Comparison of ENCODE assay signal across 21 mouse cellular contexts in genomic region chr9:43783959-43784358, GRCm38 (mm10). TPM values are rescaled to one million over a fixed set of nuclear protein-coding genes. Genes with fewer than 3 reads are reported as not detected.
DNase-seq lines count a peak whose midpoint lies in the region; ATAC-seq and TF ChIP-seq lines count a peak whose summit lies in the region.
"Had no signal": no experiment of that assay in that cellular context is flagged by ENCODE, and none has a peak within 500 bp of the region (broad histone marks: within the 10 kb centered on the region; RNA-seq: fewer than 3 reads in every experiment).

No protein-coding gene starts in this region.

- no peak for ATAC-seq in hindbrain, postnatal 0 days
- ATAC-seq in embryonic facial prominence, embryonic 13.5 days (ENCODE audit: insufficient number of reproducible peaks, insufficient read depth, low FRiP score, low TSS enrichment, low read depth): no peak
- no peak for ATAC-seq in stomach, embryonic 16.5 days (ENCODE audit: insufficient read depth, low FRiP score)
- ATAC-seq: liver, postnatal 0 days had no signal

- H3K36me3 ChIP-seq in hindbrain, embryonic 10.5 days: no peaks in the 10 kb centered on the region
- H3K36me3 ChIP-seq in hindbrain, postnatal 0 days (ENCODE audit: insufficient read depth, low read length): no peaks in the 10 kb centered on the region
- no peaks in the 10 kb centered on the region for H3K36me3 ChIP-seq in embryonic facial prominence, embryonic 13.5 days
- H3K36me3 ChIP-seq in stomach, embryonic 16.5 days (ENCODE audit: control insufficient read depth, insufficient read depth, low read length): no peaks in the 10 kb centered on the region
- H3K36me3 ChIP-seq: embryonic facial prominence, embryonic 12.5 days; G1E; hindbrain, embryonic 13.5 days had no signal

- H3K4me3 ChIP-seq in hindbrain, embryonic 10.5 days: no peak overlapping the region
- H3K4me3 ChIP-seq in hindbrain, postnatal 0 days (ENCODE audit: low read length): no peak overlapping the region
- H3K4me3 ChIP-seq in embryonic facial prominence, embryonic 13.5 days: no peak overlapping the region
- H3K4me3 ChIP-seq in stomach, embryonic 16.5 days (replicated peaks; ENCODE audit: low read length): no peak overlapping the region
- H3K4me3 ChIP-seq: embryonic facial prominence, embryonic 12.5 days; hindbrain, embryonic 13.5 days; left cerebral cortex, adult 2 months had no signal

- H3K4me2 ChIP-seq in hindbrain, postnatal 0 days (ENCODE audit: low read depth, low read length): no peak overlapping the region
- no peak overlapping the region for H3K4me2 ChIP-seq in embryonic facial prominence, embryonic 13.5 days
- H3K4me2 ChIP-seq in stomach, embryonic 16.5 days (ENCODE audit: low read depth, low read length): no peak overlapping the region
- H3K4me2 ChIP-seq: embryonic facial prominence, embryonic 12.5 days; hindbrain, embryonic 13.5 days had no signal

- H3K4me1 ChIP-seq in hindbrain, embryonic 10.5 days (replicated peaks): peaks cover 85% of the 10 kb centered on the region
- peaks cover 6% of the 10 kb centered on the region; the same call in 1 of the 2 replicates for H3K4me1 ChIP-seq in hindbrain, postnatal 0 days (ENCODE audit: insufficient read depth, low read length)
- H3K4me1 ChIP-seq in embryonic facial prominence, embryonic 13.5 days: peaks cover 71% of the 10 kb centered on the region
- H3K4me1 ChIP-seq in stomach, embryonic 16.5 days (ENCODE audit: control insufficient read depth, insufficient read depth, low read length): peaks cover 40% of the 10 kb centered on the region

- peak overlapping the region; percentile 57; the same call in 1 of the 2 replicates for H3K27ac ChIP-seq in hindbrain, embryonic 10.5 days
- no peak overlapping the region for H3K27ac ChIP-seq in hindbrain, postnatal 0 days
- H3K27ac ChIP-seq in embryonic facial prominence, embryonic 13.5 days: peak overlapping the region; percentile 60; the same call in 1 of the 2 replicates
- H3K27ac ChIP-seq in stomach, embryonic 16.5 days (ENCODE audit: low read length): peak overlapping the region; percentile 88
- H3K27ac ChIP-seq: left cerebral cortex, adult 2 months had no signal

- no peak for TF ChIP-seq CTCF in hindbrain, postnatal 0 days (IDR thresholded peaks at IDR 0.05; ENCODE audit: low read depth)

- no peak for DNase-seq in hindbrain, embryonic 10.5 days (ENCODE audit: low spot score)
- DNase-seq in hindbrain, postnatal 0 days (ENCODE audit: low spot score): no peak
- DNase-seq in ES-CJ7 (ENCODE audit: low read depth, low spot score): peak; percentile 46
- DNase-seq in cerebellum, postnatal 25 days: no peak
- DNase-seq in right cerebral cortex, postnatal 10 days (ENCODE audit: low spot score in 2 of 2): no peak
- DNase-seq: adrenal gland, adult 8-10 months; cerebellum, adult 11-12 months; cerebellum, postnatal 36 days; gastrocnemius, postnatal 25 days; heart, postnatal 10 days; kidney, adult 11 months; kidney, postnatal 14 days; liver, postnatal 0 days; right cerebral cortex, postnatal 4 days; thymus, postnatal 25 days had no signal

- no peaks in the 10 kb centered on the region for H3K27me3 ChIP-seq in hindbrain, embryonic 10.5 days (ENCODE audit: insufficient read depth, poor library complexity, severe bottlenecking)
- no peaks in the 10 kb centered on the region for H3K27me3 ChIP-seq in hindbrain, postnatal 0 days (ENCODE audit: insufficient read depth, low read length)
- no peaks in the 10 kb centered on the region for H3K27me3 ChIP-seq in embryonic facial prominence, embryonic 13.5 days
- no peaks in the 10 kb centered on the region for H3K27me3 ChIP-seq in stomach, embryonic 16.5 days (ENCODE audit: control insufficient read depth, insufficient read depth, low read length)
- H3K27me3 ChIP-seq: embryonic facial prominence, embryonic 12.5 days; hindbrain, embryonic 13.5 days had no signal

- 57% methylated on average over 3 of the region's 3 CpGs for WGBS in hindbrain, embryonic 10.5 days
- WGBS in hindbrain, postnatal 0 days: 54% methylated on average over 3 of the region's 3 CpGs
- 29% methylated on average over 3 of the region's 3 CpGs for WGBS in embryonic facial prominence, embryonic 13.5 days
- WGBS in stomach, embryonic 16.5 days: 35% methylated on average over 3 of the region's 3 CpGs

- H3K9ac ChIP-seq in hindbrain, postnatal 0 days (replicated peaks; ENCODE audit: low read length): no peak overlapping the region
- H3K9ac ChIP-seq in embryonic facial prominence, embryonic 13.5 days: no peak overlapping the region
- H3K9ac ChIP-seq in stomach, embryonic 16.5 days (ENCODE audit: low read length): no peak overlapping the region
- H3K9ac ChIP-seq: embryonic facial prominence, embryonic 12.5 days; hindbrain, embryonic 13.5 days; liver, postnatal 0 days had no signal

- H3K9me3 ChIP-seq in hindbrain, embryonic 10.5 days: no peaks in the 10 kb centered on the region
- no peaks in the 10 kb centered on the region for H3K9me3 ChIP-seq in hindbrain, postnatal 0 days (ENCODE audit: low read length)
- H3K9me3 ChIP-seq in embryonic facial prominence, embryonic 13.5 days: no peaks in the 10 kb centered on the region
- H3K9me3 ChIP-seq in stomach, embryonic 16.5 days (replicated peaks; ENCODE audit: control insufficient read depth, low read length): no peaks in the 10 kb centered on the region
- H3K9me3 ChIP-seq: embryonic facial prominence, embryonic 12.5 days; hindbrain, embryonic 13.5 days had no signal

RNA-seq across cellular contexts. Expression of gene Nectin1, which starts 40.2 kb away (rescaled TPM):
- 6.6 and 7.2 TPM in 2 replicates for polyA plus RNA-seq in hindbrain, embryonic 10.5 days (2016; fragmentation: Nextera tagmentation; extraction: Ambion mirVana)
- total RNA-seq in hindbrain, postnatal 0 days (2014; rRNA removed): 69.2 and 72.8 TPM in 2 replicates
- 15.7 and 17.1 TPM in 2 replicates for polyA plus RNA-seq in hindbrain, postnatal 0 days (2015; fragmentation: Nextera tagmentation; extraction: Ambion mirVana)
- 7.4 and 9.2 TPM in 2 replicates for polyA plus RNA-seq in embryonic facial prominence, embryonic 13.5 days (2015; fragmentation: Nextera tagmentation; extraction: Ambion mirVana)
- 8.9 and 9.5 TPM in 2 replicates for polyA plus RNA-seq in stomach, embryonic 16.5 days (2015; fragmentation: Nextera tagmentation; extraction: Ambion mirVana)
- polyA plus RNA-seq: G1E had no signal
